Mouse (Mus musculus) naive thymus-derived CD4-positive, alpha-beta T cell, adult 2 months (primary cell): Measurements from ENCODE around the gene Kcnj2.

Source experiments
- DNase-seq: peaks from one replicate; pipeline ENCODE4 v3.0.0-alpha.2; 2011; ENCODE audit warnings: low read depth

Gene Kcnj2

GRCm38 (mm10) chr11:111091117-111091516, 25.2 kb downstream of the Kcnj2 start:
- no peak for DNase-seq

- no peak for DNase-seq
Measured at GRCm38 (mm10) chr11:111092967-111093366, 27.0 kb downstream of the Kcnj2 start.

- DNase-seq: no peak
Measured at GRCm38 (mm10) chr11:111096612-111097011, 30.6 kb downstream of the Kcnj2 start.

GRCm38 (mm10) chr11:111100131-111100530, 34.2 kb downstream of the Kcnj2 start:
- no peak for DNase-seq

- DNase-seq: no peak
Measured at GRCm38 (mm10) chr11:111100651-111101050, 34.7 kb downstream of the Kcnj2 start.

GRCm38 (mm10) chr11:111101620-111102176, 35.7 kb downstream of the Kcnj2 start:
- no peak for DNase-seq

- no peak for DNase-seq
Measured at GRCm38 (mm10) chr11:111104422-111104821, 38.5 kb downstream of the Kcnj2 start.

GRCm38 (mm10) chr11:111108130-111108529, 42.2 kb downstream of the Kcnj2 start:
- DNase-seq: no peak

- DNase-seq: no peak
Measured at GRCm38 (mm10) chr11:111121514-111121913, 55.5 kb downstream of the Kcnj2 start.

- DNase-seq: no peak
Measured at GRCm38 (mm10) chr11:111123324-111123723, 57.4 kb downstream of the Kcnj2 start.

- DNase-seq: no peak
Measured at GRCm38 (mm10) chr11:111125963-111126362, 60.0 kb downstream of the Kcnj2 start.
